Mouse (Mus musculus): ENCODE results near the gene Pxylp1.

DNA sequence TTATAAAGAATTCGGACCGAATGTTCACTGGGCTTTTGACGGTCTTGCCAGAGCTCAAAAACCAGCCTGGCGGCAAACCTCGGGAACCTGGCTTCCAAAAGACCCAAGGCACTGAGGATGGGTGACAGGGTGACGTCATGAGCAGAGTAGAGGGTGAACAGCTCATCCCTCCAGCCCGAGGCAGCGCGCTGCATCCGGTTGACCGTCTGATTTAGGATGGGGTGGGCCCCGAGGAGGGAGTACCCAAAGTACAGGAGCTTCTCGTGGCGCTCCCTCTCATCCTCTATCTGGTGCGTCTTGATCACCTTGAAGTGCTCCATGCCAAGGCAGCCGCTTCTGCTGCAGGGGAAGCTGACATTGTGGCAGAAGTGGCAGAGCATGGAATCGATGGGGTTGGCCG, 67.6 kb downstream of the Pxylp1 start:
- TF ChIP-seq CTCF (IDR thresholded peaks at IDR 0.05; ENCODE audit: low read depth, low read length) = no peak
- no peak for TF ChIP-seq POLR2A (IDR thresholded peaks at IDR 0.05; ENCODE audit: extremely low read depth, insufficient read depth, low read length)
